Mouse (Mus musculus) small intestine, adult 2 months (tissue): ENCODE data around the gene Ap2b1. TPM values are rescaled to one million over a fixed set of nuclear protein-coding genes. Genes with fewer than 3 reads are reported as not detected.

Experiments
- H3K27ac ChIP-seq: fragments of 200-500 bp; 2 replicates; pipeline ENCODE4 v1.5.1; 2012; ENCODE audit warnings: low read depth, low read length, control low read depth, inconsistent platforms; ENCODE audit not compliant: insufficient read depth
- H3K27me3 ChIP-seq: fragments of 200-500 bp; 2 replicates; pipeline ENCODE4 v1.6.1; 2012; ENCODE audit warnings: mild to moderate bottlenecking, moderate library complexity, low read length, inconsistent platforms; ENCODE audit not compliant: control insufficient read depth, insufficient read depth
- H3K36me3 ChIP-seq: fragments of 200-500 bp; 2 replicates; pipeline ENCODE4 v1.6.1; 2012; ENCODE audit warnings: mild to moderate bottlenecking, low read length, control low read depth, inconsistent platforms; ENCODE audit not compliant: control insufficient read depth, insufficient read depth
- H3K4me1 ChIP-seq: fragments of 200-500 bp; 2 replicates; pipeline ENCODE4 v1.6.1; 2012; ENCODE audit warnings: low read length, inconsistent platforms, mixed read lengths; ENCODE audit not compliant: control insufficient read depth, insufficient read depth, insufficient read length
- H3K4me3 ChIP-seq: fragments of 200-500 bp; 2 replicates; pipeline ENCODE4 v1.5.1; 2012; ENCODE audit warnings: low read depth, mild to moderate bottlenecking, control low read depth, inconsistent platforms, low read length, moderate library complexity
- CTCF ChIP-seq: fragments of 200-500 bp; IDR thresholded peaks from 2 replicates; pipeline ENCODE4 v1.5.1; 2012; ENCODE audit warnings: low read depth, mild to moderate bottlenecking, control low read depth, inconsistent platforms, low read length, moderate library complexity, mixed read lengths; ENCODE audit not compliant: insufficient replicate concordance, insufficient read length; ENCODE audit errors: extremely low read depth
- POLR2A ChIP-seq: fragments of 200-500 bp; IDR thresholded peaks from 2 replicates; pipeline ENCODE4 v1.6.1; 2012; ENCODE audit warnings: low read depth, mild to moderate bottlenecking, control low read depth, inconsistent platforms, low read length, moderate library complexity
- WGBS: fragments of 180-500 bp; shearing (Covaris S2); methylation state at CpG from one replicate; pipeline ENCODE4 v1.1.7; 2018; 5-methylcytosine and 5-hydroxymethylcytosine counted together
- polyA plus RNA-seq: library from polyadenylated mRNA; depleted of rRNA; stranded (reverse); fragments of >200 nt; gene quantifications from 2 replicates; pipeline ENCODE4 v1.2.3, GENCODE M21; 2012

The Ap2b1 gene
- polyA plus RNA-seq, 1 experiment: 27.1 TPM

DNA sequence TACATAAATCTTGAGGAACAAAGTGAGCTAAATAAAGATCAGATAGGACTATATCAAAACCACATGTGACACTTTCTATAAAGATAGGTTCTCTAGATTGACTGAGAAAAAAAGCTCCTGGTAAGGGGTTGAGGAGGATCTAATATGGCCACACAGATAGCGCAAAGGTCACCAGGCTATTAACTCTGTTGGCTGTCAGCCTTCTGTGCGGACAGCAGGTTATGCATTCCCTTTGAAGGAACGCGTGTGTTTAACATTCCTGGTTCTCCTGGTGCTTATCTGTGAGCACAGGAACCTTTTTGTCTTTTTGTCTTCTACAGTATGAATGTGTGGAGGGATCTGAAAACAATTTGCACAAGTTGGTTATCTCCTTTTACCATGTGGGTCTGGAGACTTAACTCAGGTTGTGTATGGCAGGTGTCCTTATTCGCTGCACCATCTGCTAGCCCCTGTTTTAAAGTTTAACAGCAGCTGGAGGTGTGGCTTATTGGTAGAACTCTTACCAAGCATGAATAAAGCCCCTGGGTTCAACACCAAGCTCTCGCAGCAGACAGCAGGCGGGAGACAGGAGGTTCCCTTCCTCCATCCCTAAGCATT, 81.0 kb downstream of the Ap2b1 start:
- Histone ChIP-seq H3K27ac (no peak overlapping the region), H3K4me1 (no peaks in the 10 kb centered on the region), H3K4me3 (no peak overlapping the region), H3K27me3 (no peaks in the 10 kb centered on the region), H3K36me3 (peaks cover 35% of the 10 kb centered on the region)
- no peak for TF ChIP-seq POLR2A
- no peak for TF ChIP-seq CTCF
- WGBS: 79% methylated on average over 7 of the region's 7 CpGs

DNA sequence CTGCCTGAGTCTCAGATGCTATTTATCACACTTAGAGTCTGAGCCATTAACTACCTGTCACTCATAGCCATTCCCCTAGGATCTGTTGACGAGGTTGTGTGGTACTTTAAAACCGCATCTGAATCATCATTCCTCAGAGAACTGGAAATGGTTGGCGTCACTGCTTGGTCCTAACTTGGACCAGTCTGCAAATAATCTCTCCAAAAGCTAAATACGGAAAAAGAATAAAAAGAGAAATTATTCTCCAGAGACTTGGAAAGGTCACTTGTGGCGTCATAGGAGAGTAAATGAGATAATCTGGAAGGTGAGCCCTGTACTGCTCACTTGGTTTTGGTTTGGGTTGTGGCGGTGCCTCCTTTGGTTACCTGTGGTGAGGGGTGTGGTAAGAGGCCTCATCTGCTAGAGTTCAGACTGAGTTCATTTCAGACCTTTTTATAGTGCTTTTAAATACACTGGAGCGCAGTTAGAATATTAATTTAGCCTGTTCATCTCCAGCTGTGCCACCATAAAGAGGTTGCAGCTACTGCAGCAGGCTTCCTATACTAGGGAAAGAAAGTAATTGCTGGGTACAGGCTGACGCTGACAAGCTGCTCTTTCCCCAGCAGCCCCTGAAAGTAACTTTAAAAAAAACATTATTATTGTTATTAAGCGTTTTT, 84.2 kb downstream of the Ap2b1 start:
- no peak overlapping the region for H3K27ac ChIP-seq
- H3K27me3 ChIP-seq: no peaks in the 10 kb centered on the region
- WGBS: 90% methylated on average over 9 of the region's 9 CpGs
- H3K4me1 ChIP-seq: no peaks in the 10 kb centered on the region
- no peak for TF ChIP-seq POLR2A
- no peak for TF ChIP-seq CTCF
- no peak overlapping the region for H3K4me3 ChIP-seq
- H3K36me3 ChIP-seq: peaks cover 26% of the 10 kb centered on the region

DNA sequence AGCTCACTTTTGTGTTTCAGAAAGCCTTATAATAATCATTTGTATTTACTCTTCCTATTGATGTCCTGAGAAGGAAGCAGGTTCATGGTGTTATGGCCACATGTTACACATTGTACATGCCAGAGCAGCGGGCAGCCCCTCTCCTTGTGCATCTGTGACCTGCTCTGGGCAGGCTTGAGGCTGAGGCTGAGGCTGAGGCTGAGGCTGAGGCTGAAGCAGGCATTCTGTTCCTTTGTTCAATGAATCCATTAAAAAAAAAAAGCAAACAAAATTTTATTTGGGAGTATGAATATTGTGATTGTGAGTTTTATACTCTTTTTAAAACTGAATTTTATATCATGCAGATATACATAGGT, 84.7 kb downstream of the Ap2b1 start:
- no peak for TF ChIP-seq CTCF
- no peak for TF ChIP-seq POLR2A
- Histone ChIP-seq H3K4me1 (no peaks in the 10 kb centered on the region), H3K36me3 (peaks cover 28% of the 10 kb centered on the region), H3K4me3 (no peak overlapping the region), H3K27ac (no peak overlapping the region), H3K27me3 (no peaks in the 10 kb centered on the region)
- 95% methylated on average over 1 of the region's 1 CpGs for WGBS

DNA sequence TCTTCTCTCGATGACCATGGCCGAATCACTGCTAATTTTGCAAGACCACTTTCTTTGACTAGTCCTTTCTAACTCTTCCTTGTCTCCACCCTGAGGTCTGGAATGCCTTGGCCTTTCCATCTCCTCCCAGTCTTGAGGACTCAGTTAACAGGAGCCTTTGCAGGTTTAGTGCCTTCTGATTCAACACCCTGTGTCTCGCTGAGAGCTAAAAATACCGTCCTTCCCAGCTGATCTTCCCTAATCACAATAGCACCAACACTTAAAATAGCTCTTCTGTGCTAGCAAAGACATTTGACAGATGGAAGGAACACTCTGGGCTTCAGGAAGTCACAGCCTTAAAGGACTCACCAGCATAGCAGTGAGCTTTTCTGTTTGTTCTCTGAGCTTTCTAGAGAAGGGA, 94.2 kb downstream of the Ap2b1 start:
- 91% methylated on average over 4 of the region's 4 CpGs for WGBS
- Histone ChIP-seq H3K4me1 (no peaks in the 10 kb centered on the region), H3K27ac (no peak overlapping the region), H3K36me3 (peaks cover 44% of the 10 kb centered on the region), H3K4me3 (no peak overlapping the region), H3K27me3 (no peaks in the 10 kb centered on the region)
- TF ChIP-seq POLR2A: no peak

DNA sequence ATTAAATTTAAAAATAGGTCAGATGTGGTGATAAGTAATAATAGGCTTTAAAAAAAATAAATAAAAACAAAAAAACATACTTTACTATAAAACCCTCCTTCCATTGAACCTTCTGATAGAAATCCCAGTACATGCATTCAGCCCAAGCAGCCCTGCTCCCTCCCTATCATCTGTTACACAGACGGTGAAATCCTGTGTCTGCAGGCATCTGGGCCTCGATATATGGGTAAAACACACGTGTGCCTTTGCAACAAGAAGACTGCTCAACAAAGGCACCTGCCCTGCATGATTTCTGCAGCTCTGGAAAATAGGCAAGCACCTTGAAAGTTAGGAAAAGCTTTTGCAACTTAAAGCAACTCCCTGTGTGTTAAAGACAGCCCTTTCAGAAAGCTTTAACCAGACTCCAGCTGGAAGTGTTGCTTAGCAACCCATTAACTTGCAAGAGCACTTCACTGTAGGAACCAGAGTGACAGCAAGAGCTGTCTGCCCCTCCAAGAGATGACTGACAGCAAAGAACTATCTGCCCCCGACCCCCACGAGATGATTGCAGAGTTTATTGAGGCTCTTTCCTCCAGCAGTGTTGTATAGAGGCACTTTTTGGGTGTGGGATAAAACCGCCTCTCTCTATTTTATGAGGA, 96.1 kb downstream of the Ap2b1 start:
- no peak overlapping the region for H3K27ac ChIP-seq
- no peak for TF ChIP-seq CTCF
- no peak for TF ChIP-seq POLR2A
- 72% methylated on average over 6 of the region's 6 CpGs for WGBS
- H3K4me1 ChIP-seq: no peaks in the 10 kb centered on the region
- H3K36me3 ChIP-seq: peaks cover 49% of the 10 kb centered on the region
- H3K4me3 ChIP-seq: no peak overlapping the region
- H3K27me3 ChIP-seq: no peaks in the 10 kb centered on the region

DNA sequence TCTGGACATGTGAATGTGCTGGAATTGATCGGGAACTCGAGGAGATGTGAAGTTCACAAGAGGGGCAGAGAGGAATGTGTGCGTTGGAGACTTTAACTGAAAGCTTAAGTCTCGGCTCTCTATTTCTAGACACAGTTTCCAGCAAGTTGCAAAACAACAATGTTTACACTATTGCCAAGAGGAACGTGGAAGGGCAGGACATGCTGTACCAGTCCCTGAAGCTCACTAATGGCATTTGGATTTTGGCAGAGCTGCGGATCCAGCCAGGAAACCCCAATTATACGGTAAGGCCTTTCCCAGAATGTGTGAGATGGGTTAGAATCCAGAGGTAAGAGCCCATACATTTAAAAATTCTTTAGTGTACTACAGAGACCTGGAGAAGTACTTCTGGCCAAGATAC, 98.8 kb downstream of the Ap2b1 start:
- 86% methylated on average over 7 of the region's 7 CpGs for WGBS
- H3K4me3 ChIP-seq: no peak overlapping the region
- H3K27me3 ChIP-seq: no peaks in the 10 kb centered on the region
- no peak overlapping the region for H3K27ac ChIP-seq
- H3K4me1 ChIP-seq: no peaks in the 10 kb centered on the region
- H3K36me3 ChIP-seq: peaks cover 47% of the 10 kb centered on the region
- no peak for TF ChIP-seq CTCF
- no peak for TF ChIP-seq POLR2A

DNA sequence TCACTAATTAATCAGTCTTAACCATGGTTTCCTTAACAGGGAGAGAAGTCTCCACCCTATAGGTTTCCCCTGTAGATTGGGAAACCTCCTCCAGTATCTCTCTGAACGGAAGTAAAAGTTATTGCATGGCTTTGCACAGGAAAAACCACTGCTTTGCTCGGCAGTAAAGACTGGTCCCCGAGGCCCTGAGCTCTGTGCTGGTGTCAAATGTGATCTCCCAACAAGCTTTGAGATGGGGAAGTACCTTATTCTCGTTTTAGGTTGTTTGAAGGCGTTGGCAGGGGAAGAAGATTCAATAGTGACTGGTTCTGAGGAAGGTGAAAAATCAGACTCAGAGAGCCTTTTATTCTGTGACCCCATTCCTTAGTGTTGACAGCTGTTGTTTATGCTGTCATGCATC, 99.9 kb downstream of the Ap2b1 start:
- Histone ChIP-seq H3K27ac (no peak overlapping the region), H3K27me3 (no peaks in the 10 kb centered on the region), H3K36me3 (peaks cover 51% of the 10 kb centered on the region), H3K4me1 (no peaks in the 10 kb centered on the region), H3K4me3 (no peak overlapping the region)
- 77% methylated on average over 5 of the region's 5 CpGs for whole genome bisulfite sequencing
- no peak for TF ChIP-seq POLR2A

DNA sequence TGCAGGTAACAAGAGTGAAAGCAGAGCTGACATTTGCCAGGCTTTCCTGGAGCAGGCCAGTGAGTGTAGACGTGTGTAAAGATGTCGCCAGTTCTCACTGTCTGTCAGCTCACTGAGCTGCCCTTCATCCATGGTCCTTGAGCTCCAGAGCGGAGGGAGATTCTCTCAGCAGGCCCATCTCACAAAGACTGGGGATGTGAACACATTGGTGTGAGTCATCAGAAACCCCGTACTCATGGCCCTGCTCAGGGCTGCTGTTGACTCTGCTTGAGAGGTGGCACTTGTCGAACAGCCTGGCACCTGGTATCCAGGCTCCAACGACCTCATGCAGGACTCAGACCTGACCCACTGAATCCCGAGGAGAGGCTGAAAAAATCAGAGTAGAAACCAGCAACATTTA, 105.0 kb downstream of the Ap2b1 start:
- H3K36me3 ChIP-seq: peaks cover 32% of the 10 kb centered on the region
- no peaks in the 10 kb centered on the region for H3K27me3 ChIP-seq
- H3K4me3 ChIP-seq: no peak overlapping the region
- no peaks in the 10 kb centered on the region for H3K4me1 ChIP-seq
- no peak for TF ChIP-seq CTCF
- no peak for TF ChIP-seq POLR2A
- no peak overlapping the region for H3K27ac ChIP-seq
- WGBS: 81% methylated on average over 7 of the region's 7 CpGs
